Mouse (Mus musculus) lung, adult 2 months (tissue): ENCODE data around the gene Dcbld1.

Experiments used
- CTCF ChIP-seq: fragments of 200-500 bp; IDR thresholded peaks from 2 replicates; pipeline ENCODE4 v1.5.1; 2011; ENCODE audit warnings: mild to moderate bottlenecking, low read length, control low read depth; ENCODE audit not compliant: insufficient read depth
- POLR2A ChIP-seq: fragments of 200-500 bp; IDR thresholded peaks from 2 replicates; pipeline ENCODE4 v1.6.1; 2011; ENCODE audit warnings: low read depth, mild to moderate bottlenecking, control low read depth, low read length, borderline replicate concordance; ENCODE audit errors: extremely low read depth

DNA sequence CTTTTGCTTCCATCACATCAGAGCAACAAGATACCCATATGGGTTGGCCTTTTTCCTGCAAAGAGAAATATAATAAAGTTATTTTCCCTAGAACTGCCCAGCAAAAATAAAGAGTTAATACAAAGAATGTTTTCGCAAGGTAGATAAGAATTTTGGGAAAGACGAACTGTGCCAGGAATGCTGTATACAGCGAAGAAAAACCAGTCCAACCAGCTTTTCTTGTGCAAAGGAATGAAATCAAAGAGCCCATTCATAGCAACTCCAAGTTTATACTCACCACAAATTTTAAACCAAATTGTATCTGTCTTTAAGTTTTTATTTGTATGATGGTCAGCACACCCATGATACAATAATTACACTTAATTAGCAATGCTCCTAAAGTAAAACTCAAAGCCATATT lies 13.8 kb upstream of the Dcbld1 start:
- no peak for TF ChIP-seq CTCF
- TF ChIP-seq POLR2A = no peak
